Mouse (Mus musculus) heart, embryonic 10.5 days (tissue): ENCODE measurements at regions not wholly inside any gene's neighbourhood (a gene's known extent, or its start where the extent isn't known, plus 50 kb on each side); places are given as distances from the start of the nearest gene placed in this dataset.

Source experiments
- DNase-seq: peaks from one replicate; pipeline ENCODE4 v3.0.0-alpha.2; 2017; ENCODE audit warnings: low spot score
- H3K27ac ChIP-seq: fragments of 300-500 bp; sonication (generic); 2 replicates; pipeline ENCODE4 v1.5.1; 2016; ENCODE audit warnings: mild to moderate bottlenecking
- H3K27me3 ChIP-seq: fragments of 300-500 bp; sonication (generic); 2 replicates; pipeline ENCODE4 v1.6.1; 2016; ENCODE audit warnings: mild to moderate bottlenecking; ENCODE audit not compliant: poor library complexity, insufficient read depth, severe bottlenecking
- H3K36me3 ChIP-seq: fragments of 300-500 bp; sonication (generic); 2 replicates; pipeline ENCODE4 v1.6.1; 2016; ENCODE audit warnings: mild to moderate bottlenecking, moderate library complexity
- H3K4me1 ChIP-seq: fragments of 300-500 bp; sonication (generic); 2 replicates; pipeline ENCODE4 v1.6.1; 2016; ENCODE audit warnings: mild to moderate bottlenecking
- H3K4me3 ChIP-seq: fragments of 300-500 bp; sonication (generic); 2 replicates; pipeline ENCODE4 v1.5.1; 2016; ENCODE audit warnings: mild to moderate bottlenecking, moderate library complexity
- H3K9me3 ChIP-seq: fragments of 300-500 bp; sonication (generic); 2 replicates; pipeline ENCODE4 v1.6.1; 2016; ENCODE audit warnings: mild to moderate bottlenecking, moderate library complexity
- WGBS: fragments of 180-500 bp; shearing (Covaris S2); methylation state at CpG from one replicate; pipeline ENCODE4 v1.1.7; 2016; 5-methylcytosine and 5-hydroxymethylcytosine counted together

DNA sequence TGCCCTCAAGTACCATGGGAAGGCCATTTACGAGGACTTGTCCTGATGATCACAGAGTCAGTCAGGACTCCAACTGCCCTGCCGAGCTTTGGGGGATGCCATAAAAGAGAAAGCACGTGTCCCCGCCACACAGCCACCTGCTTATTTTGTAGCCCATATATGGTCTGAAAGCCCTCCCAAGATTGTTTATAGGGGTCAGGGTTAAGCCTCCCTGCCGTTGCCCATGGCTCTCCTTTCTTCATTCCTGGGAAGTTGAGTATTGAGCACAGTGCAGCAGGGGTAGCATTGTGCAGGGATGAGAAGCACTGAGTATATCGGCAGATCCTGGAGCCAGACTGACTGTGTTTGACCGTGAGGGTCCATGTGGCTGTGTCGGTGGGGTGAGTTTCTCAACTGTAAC, 76.4 kb downstream of the Ackr3 start:
- DNase-seq = no peak
- H3K27me3 ChIP-seq = no peaks in the 10 kb centered on the region
- no peaks in the 10 kb centered on the region for H3K36me3 ChIP-seq
- H3K9me3 ChIP-seq = no peaks in the 10 kb centered on the region
- H3K4me3 ChIP-seq = no peak overlapping the region
- peaks cover 50% of the 10 kb centered on the region for H3K4me1 ChIP-seq
- WGBS = 79% methylated on average over 8 of the region's 8 CpGs
- H3K27ac ChIP-seq = no peak overlapping the region

DNA sequence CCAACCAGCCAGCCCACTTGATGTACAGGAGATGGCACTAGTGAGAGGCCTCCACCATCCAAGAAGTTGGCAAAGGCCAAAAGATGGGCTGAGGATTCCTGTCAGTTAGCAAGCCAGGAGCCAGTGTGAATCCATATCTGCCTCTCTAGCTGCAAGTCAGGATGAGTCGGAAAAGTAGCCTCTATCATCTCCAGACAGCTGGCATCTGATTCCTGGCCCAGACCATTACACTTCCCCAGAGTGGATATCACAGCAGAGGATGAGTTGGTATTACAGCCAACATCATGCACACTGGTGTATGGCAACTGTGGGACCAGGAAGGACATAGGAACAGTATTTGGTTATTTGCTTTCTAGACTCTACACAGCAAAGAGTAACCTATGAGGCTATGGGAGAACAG, 77.5 kb downstream of the Ackr3 start:
- Histone ChIP-seq H3K9me3 (no peaks in the 10 kb centered on the region), H3K27me3 (no peaks in the 10 kb centered on the region), H3K36me3 (no peaks in the 10 kb centered on the region), H3K27ac (no peak overlapping the region; the same call in 1 of the 2 replicates), H3K4me1 (peaks cover 54% of the 10 kb centered on the region), H3K4me3 (no peak overlapping the region)
- DNase-seq = no peak
- 74% methylated on average over 1 of the region's 1 CpGs for WGBS

GRCm38 (mm10) chr1:90281956-90282355, 78.2 kb downstream of the Ackr3 start:
- no peak for DNase-seq
- peaks cover 54% of the 10 kb centered on the region for H3K4me1 ChIP-seq
- no peak overlapping the region for H3K4me3 ChIP-seq
- no peaks in the 10 kb centered on the region for H3K27me3 ChIP-seq
- H3K36me3 ChIP-seq = no peaks in the 10 kb centered on the region
- 94% methylated on average over 6 of the region's 6 CpGs for WGBS
- no peak overlapping the region for H3K27ac ChIP-seq
- H3K9me3 ChIP-seq = no peaks in the 10 kb centered on the region

DNA sequence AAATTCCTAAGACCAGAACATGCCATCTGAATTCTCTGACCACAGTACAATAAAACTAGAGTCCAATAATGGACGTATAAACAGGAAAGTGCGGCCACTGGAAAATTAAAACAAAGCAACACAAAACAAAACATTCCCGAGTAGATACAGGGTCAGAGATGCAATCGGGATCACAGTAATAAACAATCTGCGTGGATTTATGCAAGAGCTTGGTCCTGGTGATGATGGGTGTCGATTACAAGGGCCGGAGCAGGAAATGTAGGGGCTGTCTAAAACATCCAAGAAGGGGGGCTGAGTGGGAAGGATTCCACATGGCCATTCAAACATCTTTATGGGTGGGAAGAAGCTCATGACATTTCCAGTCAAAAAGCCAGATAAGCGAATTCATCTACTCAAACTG, 78.6 kb downstream of the Ackr3 start:
- H3K27me3 ChIP-seq = no peaks in the 10 kb centered on the region
- peaks cover 52% of the 10 kb centered on the region for H3K4me1 ChIP-seq
- H3K36me3 ChIP-seq = no peaks in the 10 kb centered on the region
- WGBS = 87% methylated on average over 8 of the region's 8 CpGs
- H3K9me3 ChIP-seq = no peaks in the 10 kb centered on the region
- no peak for DNase-seq
- H3K27ac ChIP-seq = no peak overlapping the region
- H3K4me3 ChIP-seq = no peak overlapping the region

DNA sequence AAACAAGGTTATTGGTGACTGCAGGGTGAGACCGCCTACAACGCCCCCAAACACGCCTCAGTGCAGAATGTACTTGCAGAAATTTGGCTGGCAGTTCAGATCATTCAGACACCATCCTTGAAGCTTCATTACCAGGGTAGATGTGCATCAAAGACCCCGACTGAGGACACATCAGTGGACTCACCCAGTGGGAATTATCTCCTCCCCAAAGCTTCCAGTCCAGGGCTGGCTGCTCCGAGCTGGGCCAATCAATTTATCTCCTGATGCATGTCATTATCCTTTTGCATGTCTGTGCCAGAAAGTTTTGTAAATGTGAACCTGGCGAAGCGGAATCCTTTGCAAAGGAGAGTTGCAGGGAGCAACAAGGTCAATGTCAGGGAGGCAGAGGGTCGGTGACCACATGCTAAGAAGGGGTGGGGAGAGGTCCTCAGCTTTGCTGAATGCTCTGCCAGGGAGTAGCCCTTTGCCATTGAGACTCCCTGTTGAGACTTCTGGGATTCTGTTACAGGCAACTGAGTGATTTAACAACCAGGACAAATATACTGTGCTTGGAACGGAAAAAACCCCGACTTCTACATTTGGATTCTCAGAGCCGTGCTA, 79.5 kb downstream of the Ackr3 start:
- H3K27ac ChIP-seq = no peak overlapping the region
- DNase-seq = no peak
- H3K36me3 ChIP-seq = no peaks in the 10 kb centered on the region
- WGBS = 58% methylated on average over 11 of the region's 11 CpGs
- peaks cover 52% of the 10 kb centered on the region for H3K4me1 ChIP-seq
- no peaks in the 10 kb centered on the region for H3K9me3 ChIP-seq
- no peak overlapping the region for H3K4me3 ChIP-seq
- H3K27me3 ChIP-seq = no peaks in the 10 kb centered on the region

- no peak for DNase-seq
- WGBS = 59% methylated on average over 6 of the region's 6 CpGs
Observed at GRCm38 (mm10) chr1:90283912-90284636, 80.3 kb downstream of the Ackr3 start.

GRCm38 (mm10) chr1:90285318-90285717, 81.5 kb downstream of the Ackr3 start:
- H3K9me3 ChIP-seq = no peaks in the 10 kb centered on the region
- no peak overlapping the region for H3K4me3 ChIP-seq
- H3K27me3 ChIP-seq = no peaks in the 10 kb centered on the region
- WGBS = 65% methylated on average over 4 of the region's 4 CpGs
- H3K36me3 ChIP-seq = no peaks in the 10 kb centered on the region
- peak overlapping the region; percentile 38; the same call in 1 of the 2 replicates for H3K27ac ChIP-seq
- DNase-seq = no peak
- peaks cover 62% of the 10 kb centered on the region for H3K4me1 ChIP-seq

More at GRCm38 (mm10) chr1:90283912-90284636, 80.3 kb downstream of the Ackr3 start:
- Histone ChIP-seq H3K9me3 (no peaks in the 10 kb centered on the region), H3K4me3 (no peak overlapping the region), H3K27me3 (no peaks in the 10 kb centered on the region), H3K27ac (0 out of 2 replicates have a peak overlapping the region, but pooled peaks have one; percentile 47), H3K36me3 (no peaks in the 10 kb centered on the region), H3K4me1 (peaks cover 58% of the 10 kb centered on the region)

GRCm38 (mm10) chr1:90287251-90287650, 83.5 kb downstream of the Ackr3 start:
- no peaks in the 10 kb centered on the region for H3K27me3 ChIP-seq
- H3K9me3 ChIP-seq = no peaks in the 10 kb centered on the region
- whole genome bisulfite sequencing = 82% methylated on average over 3 of the region's 3 CpGs
- peaks cover 65% of the 10 kb centered on the region for H3K4me1 ChIP-seq
- no peak for DNase-seq
- H3K27ac ChIP-seq = peak overlapping the region; percentile 80; the same call in 1 of the 2 replicates
- no peak overlapping the region for H3K4me3 ChIP-seq
- no peaks in the 10 kb centered on the region for H3K36me3 ChIP-seq

DNA sequence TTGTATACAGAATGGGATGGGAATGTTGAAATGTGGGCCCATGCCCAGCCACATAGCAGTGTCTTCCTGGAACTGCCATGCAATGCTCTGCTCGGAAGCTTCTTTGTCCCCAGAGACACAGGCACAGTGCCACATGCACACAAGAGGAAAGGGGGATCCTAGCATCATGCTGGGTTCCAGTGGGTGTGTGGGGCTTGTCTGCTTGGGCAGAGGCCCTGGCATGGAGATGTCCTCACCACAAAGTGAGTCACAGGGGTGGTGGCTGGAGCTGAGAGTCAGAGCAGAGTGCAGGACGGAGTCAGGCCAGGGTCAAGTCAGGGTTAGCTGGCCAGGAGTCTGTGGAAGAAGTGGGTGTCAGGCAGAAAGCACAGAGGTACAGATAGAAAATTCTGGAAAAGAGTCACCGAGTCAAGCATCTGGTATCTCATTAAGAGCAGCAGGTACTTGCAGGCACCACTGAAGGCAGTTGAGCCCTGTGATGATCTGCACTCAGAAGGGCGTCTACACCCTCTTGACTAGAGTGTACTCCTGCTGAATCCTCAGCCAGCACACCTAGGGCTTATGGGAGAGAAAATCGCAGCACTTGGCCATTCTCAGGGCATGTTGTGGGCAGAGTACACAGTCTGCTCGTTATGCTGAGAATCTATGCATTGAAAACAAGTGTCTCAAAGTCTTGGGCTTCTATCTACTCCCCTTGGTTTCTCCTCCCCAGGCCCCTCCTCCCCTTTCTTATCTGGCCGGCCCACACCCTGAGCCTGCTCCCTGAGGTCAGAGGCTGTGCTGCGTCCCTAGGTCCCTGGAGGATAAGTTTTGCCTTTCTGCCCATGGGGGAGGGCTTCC, 85.3 kb downstream of the Ackr3 start:
- Histone ChIP-seq H3K4me1 (peaks cover 50% of the 10 kb centered on the region), H3K27ac (peak overlapping the region; percentile 80), H3K36me3 (no peaks in the 10 kb centered on the region), H3K27me3 (0 out of 2 replicates have a peak, but pooled peaks cover 5% of the 10 kb centered on the region), H3K9me3 (no peaks in the 10 kb centered on the region), H3K4me3 (0 out of 2 replicates have a peak overlapping the region, but pooled peaks have one; percentile 18)
- DNase-seq = peak; percentile 91
- 37% methylated on average over 8 of the region's 8 CpGs for WGBS

DNA sequence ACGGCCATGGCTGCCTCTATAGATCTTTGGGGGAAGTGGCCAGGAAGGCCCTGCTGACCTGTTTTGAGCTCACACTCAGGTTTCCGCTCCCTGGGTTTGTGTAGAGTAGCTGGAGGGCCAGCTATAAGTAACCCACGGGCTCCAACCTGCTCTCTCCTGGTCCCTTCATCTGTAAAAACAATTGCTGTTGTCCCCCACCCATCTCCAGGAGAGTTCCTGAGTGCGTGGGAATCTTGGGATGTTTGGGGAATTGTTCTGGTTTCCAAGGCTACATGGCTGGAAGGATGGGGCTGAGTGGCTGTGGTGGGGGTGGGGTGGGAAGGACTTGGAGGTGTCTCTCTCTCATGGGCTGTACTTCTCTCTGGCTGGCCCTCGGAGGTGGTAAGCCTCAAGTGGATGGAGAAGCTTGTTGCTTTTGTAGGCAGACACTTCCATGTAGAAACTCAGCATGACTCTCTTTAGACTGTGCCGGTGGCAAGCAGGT, 86.0 kb downstream of the Ackr3 start:
- peaks cover 44% of the 10 kb centered on the region for H3K4me1 ChIP-seq
- 0 out of 2 replicates have a peak overlapping the region, but pooled peaks have one; percentile 18 for H3K4me3 ChIP-seq
- H3K9me3 ChIP-seq = no peaks in the 10 kb centered on the region
- H3K36me3 ChIP-seq = no peaks in the 10 kb centered on the region
- 26% methylated on average over 6 of the region's 6 CpGs for WGBS
- 0 out of 2 replicates have a peak, but pooled peaks cover 5% of the 10 kb centered on the region for H3K27me3 ChIP-seq
- peak overlapping the region; percentile 80 for H3K27ac ChIP-seq
- peak; percentile 80 for DNase-seq

- peaks cover 35% of the 10 kb centered on the region for H3K4me1 ChIP-seq
- no peaks in the 10 kb centered on the region for H3K9me3 ChIP-seq
- WGBS = 67% methylated on average over 7 of the region's 7 CpGs
- H3K27me3 ChIP-seq = 0 out of 2 replicates have a peak, but pooled peaks cover 5% of the 10 kb centered on the region
- no peak for DNase-seq
- no peak overlapping the region for H3K4me3 ChIP-seq
- peak overlapping the region; percentile 80 for H3K27ac ChIP-seq
- no peaks in the 10 kb centered on the region for H3K36me3 ChIP-seq
Observed at GRCm38 (mm10) chr1:90290428-90291197, 86.8 kb downstream of the Ackr3 start.

DNA sequence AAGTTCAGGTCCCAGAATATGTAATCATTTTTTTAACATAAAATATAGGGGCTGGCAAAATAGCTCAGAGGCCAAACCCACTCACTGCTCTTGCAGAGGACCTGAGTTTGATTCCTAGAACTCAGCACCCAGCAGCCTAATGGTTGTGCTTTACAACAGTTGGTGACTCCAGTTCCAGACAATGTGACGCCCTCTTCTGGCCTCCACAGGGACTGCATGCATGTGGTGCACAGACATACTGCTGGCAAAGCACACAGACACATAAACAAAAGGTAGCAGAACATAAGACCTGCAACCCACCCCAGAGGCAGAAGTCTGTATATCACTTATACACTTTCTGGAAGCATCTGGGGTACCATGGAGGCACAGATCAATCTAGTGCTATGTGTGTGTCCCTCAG, 87.5 kb downstream of the Ackr3 start:
- 73% methylated on average over 1 of the region's 1 CpGs for WGBS
- DNase-seq = no peak
- no peak overlapping the region for H3K4me3 ChIP-seq
- H3K4me1 ChIP-seq = peaks cover 30% of the 10 kb centered on the region
- no peaks in the 10 kb centered on the region for H3K9me3 ChIP-seq
- no peaks in the 10 kb centered on the region for H3K36me3 ChIP-seq
- peak overlapping the region; percentile 80; the same call in 1 of the 2 replicates for H3K27ac ChIP-seq
- H3K27me3 ChIP-seq = 0 out of 2 replicates have a peak, but pooled peaks cover 5% of the 10 kb centered on the region
